Mouse (Mus musculus) left cerebral cortex, postnatal 10 days (tissue): Measurements from ENCODE around the gene Mcf2l. TPM values are rescaled to one million over a fixed set of nuclear protein-coding genes. Genes with fewer than 3 reads are reported as not detected.
A peak's percentile ranks its signal among the peaks of the same experiment; 100 is the strongest.

ENCODE experiments used
- DNase-seq, 2 experiments: peaks; one replicate each; pipeline ENCODE4 v3.0.0; 2021 to 2022; ENCODE audit warnings: low spot score in 2 of 2, mixed read lengths in 1 of 2; ENCODE audit errors: extremely low spot score in 1 of 2
- intact Hi-C: fragments of 180-260 bp; cut with DNase I; formaldehyde crosslinking; loops from one replicate; pipeline ENCODE4 v1.15.1; 2025
- total RNA-seq, 2 experiments: library from RNA; stranded (reverse); gene quantifications; 2 replicates each; pipeline ENCODE4 v1.2.3; 2021

Mcf2l gene
- total RNA-seq, 2 experiments from 2014 or later, result 280 to 298 TPM

GRCm38 (mm10) chr8:12903790-12904415 lies 30.3 kb downstream of the Mcf2l start:
- intact Hi-C loops, result no loop called here
- DNase-seq, result no peak

GRCm38 (mm10) chr8:12905122-12905521 lies 31.5 kb downstream of the Mcf2l start:
- intact Hi-C loops, result no loop called here
- DNase-seq, result no peak

GRCm38 (mm10) chr8:12905599-12906321 lies 32.2 kb downstream of the Mcf2l start:
- intact Hi-C loops, result no loop called here
- DNase-seq, result peak in 1 of 2 experiments; percentile 60

- DNase-seq, result no peak
- intact Hi-C loops, result no loop called here
These were observed 33.0 kb downstream of the Mcf2l start for GRCm38 (mm10) chr8:12906597-12906996.

GRCm38 (mm10) chr8:12907730-12908129 lies 34.1 kb downstream of the Mcf2l start:
- intact Hi-C loops, result no loop called here
- DNase-seq, result no peak

GRCm38 (mm10) chr8:12912011-12912410 lies 38.4 kb downstream of the Mcf2l start:
- no peak for DNase-seq
- intact Hi-C loops, result no loop called here

GRCm38 (mm10) chr8:12915187-12916006 lies 41.8 kb downstream of the Mcf2l start:
- DNase-seq, result peak; percentile 76 to 86
- intact Hi-C loops, result no loop called here

- intact Hi-C loops, result no loop called here
- no peak for DNase-seq
These were observed 42.7 kb downstream of the Mcf2l start for GRCm38 (mm10) chr8:12916156-12916900.

GRCm38 (mm10) chr8:12917029-12917428 lies 43.4 kb downstream of the Mcf2l start:
- peak in 1 of 2 experiments; percentile 41 for DNase-seq
- intact Hi-C loops, result no loop called here

- no peak for DNase-seq
- intact Hi-C loops, result no loop called here
These were observed 44.2 kb downstream of the Mcf2l start for GRCm38 (mm10) chr8:12917831-12918230.

GRCm38 (mm10) chr8:12920599-12920998 lies 47.0 kb downstream of the Mcf2l start:
- intact Hi-C loops, result no loop called here
- no peak for DNase-seq

- intact Hi-C loops, result no loop called here
- no peak for DNase-seq
These were observed 51.4 kb downstream of the Mcf2l start for GRCm38 (mm10) chr8:12925051-12925450.

GRCm38 (mm10) chr8:12925941-12926381 lies 52.4 kb downstream of the Mcf2l start:
- peak in 1 of 2 experiments; percentile 88 for DNase-seq
- intact Hi-C loops, result no loop called here

GRCm38 (mm10) chr8:12927204-12927983 lies 53.8 kb downstream of the Mcf2l start:
- peak in 1 of 2 experiments; percentile 86 for DNase-seq
- intact Hi-C loops, result no loop called here

- intact Hi-C loops, result no loop called here
- no peak for DNase-seq
These were observed 54.4 kb downstream of the Mcf2l start for GRCm38 (mm10) chr8:12928033-12928432.

GRCm38 (mm10) chr8:12928931-12929330 lies 55.3 kb downstream of the Mcf2l start:
- no peak for DNase-seq
- intact Hi-C loops, result no loop called here

GRCm38 (mm10) chr8:12930290-12930689 lies 56.7 kb downstream of the Mcf2l start:
- intact Hi-C loops, result no loop called here
- DNase-seq, result peak in 1 of 2 experiments; percentile 78

GRCm38 (mm10) chr8:12931426-12931825 lies 57.8 kb downstream of the Mcf2l start:
- no peak for DNase-seq
- intact Hi-C loops, result no loop called here
